Mouse (Mus musculus) bone marrow macrophage, adult 2 months (primary cell): Measurements from ENCODE around the gene Pde11a. TPM values are rescaled to one million over a fixed set of nuclear protein-coding genes. Genes with fewer than 3 reads are reported as not detected.
"Not testable (repeated sequence)": the region's sequence is repeated elsewhere in the genome, so short reads cannot be mapped to it uniquely, and the experiment has no call there.

Source experiments
- H3K27ac ChIP-seq: 2 replicates; pipeline ENCODE4 v1.5.1; 2012; ENCODE audit warnings: low read depth, low read length; ENCODE audit not compliant: insufficient read depth
- H3K4me1 ChIP-seq: 2 replicates; pipeline ENCODE4 v1.6.1; 2012; ENCODE audit warnings: low read length; ENCODE audit not compliant: control insufficient read depth, insufficient read depth
- H3K4me3 ChIP-seq: 2 replicates; pipeline ENCODE4 v1.5.1; 2012; ENCODE audit warnings: mild to moderate bottlenecking, low read length, moderate library complexity; ENCODE audit not compliant: insufficient read depth
- CTCF ChIP-seq: IDR thresholded peaks from 2 replicates; pipeline ENCODE4 v1.5.1; 2012; ENCODE audit warnings: low read depth, mild to moderate bottlenecking, low read length, moderate library complexity
- POLR2A ChIP-seq: IDR thresholded peaks from 2 replicates; pipeline ENCODE4 v1.6.1; 2012; ENCODE audit warnings: mild to moderate bottlenecking, low read depth, low read length, borderline replicate concordance
- polyA plus RNA-seq: library from polyadenylated mRNA; stranded (reverse); fragments of >200 nt; gene quantifications from 2 replicates; pipeline ENCODE4 v1.2.4, GENCODE M21; 2012; ENCODE audit not compliant: missing spikeins, insufficient read depth, insufficient read length

Gene Pde11a
- polyA plus RNA-seq, 1 experiment = not detected

DNA sequence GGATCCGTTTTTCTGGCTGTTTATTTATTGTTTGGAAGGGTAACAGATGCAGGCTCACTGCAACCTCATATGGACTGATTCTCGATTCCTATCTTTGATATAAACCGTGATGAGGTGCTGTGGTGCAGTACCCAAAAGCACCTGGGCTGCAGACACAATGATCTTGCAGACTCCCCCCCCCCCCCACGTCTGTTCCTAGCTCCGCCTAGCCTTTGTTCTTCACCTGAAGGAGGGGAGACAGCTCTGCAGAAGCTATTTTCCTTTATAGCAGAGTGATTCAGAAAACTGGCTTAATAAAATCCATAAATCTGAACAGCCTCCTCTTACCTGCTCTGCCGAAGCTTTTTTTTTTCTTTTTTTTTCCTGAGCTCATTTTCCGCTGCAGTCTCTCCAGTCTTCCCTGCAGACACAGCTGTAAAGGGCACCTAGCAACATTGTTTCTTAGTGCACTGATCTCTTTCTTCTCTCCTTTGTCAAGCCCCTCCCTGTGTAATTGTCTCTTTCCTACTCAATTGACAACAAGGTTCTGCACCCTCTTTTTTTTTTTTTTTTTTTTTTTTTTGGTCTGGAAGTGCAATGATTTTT is 349.7 kb downstream of the Pde11a start:
- Histone ChIP-seq H3K4me3 (no peak overlapping the region), H3K4me1 (peaks cover 7% of the 10 kb centered on the region), H3K27ac (no peak overlapping the region)
- no peak for TF ChIP-seq POLR2A

- peaks cover 7% of the 10 kb centered on the region for H3K4me1 ChIP-seq
- no peak for TF ChIP-seq POLR2A
- no peak for TF ChIP-seq CTCF
- no peak overlapping the region for H3K27ac ChIP-seq
- no peak overlapping the region for H3K4me3 ChIP-seq
Measured at GRCm38 (mm10) chr2:75988378-75988777, 350.2 kb downstream of the Pde11a start.

GRCm38 (mm10) chr2:75987739-75988138 is 350.8 kb downstream of the Pde11a start:
- no peak overlapping the region for H3K4me3 ChIP-seq
- no peak overlapping the region for H3K27ac ChIP-seq
- TF ChIP-seq CTCF (no peak), POLR2A (no peak)
- H3K4me1 ChIP-seq = peaks cover 7% of the 10 kb centered on the region

GRCm38 (mm10) chr2:75985124-75985523 is 353.4 kb downstream of the Pde11a start:
- H3K4me1 ChIP-seq = peaks cover 7% of the 10 kb centered on the region
- TF ChIP-seq POLR2A (no peak), CTCF (peak; percentile 74)
- H3K27ac ChIP-seq = no peak overlapping the region
- H3K4me3 ChIP-seq = no peak overlapping the region

DNA sequence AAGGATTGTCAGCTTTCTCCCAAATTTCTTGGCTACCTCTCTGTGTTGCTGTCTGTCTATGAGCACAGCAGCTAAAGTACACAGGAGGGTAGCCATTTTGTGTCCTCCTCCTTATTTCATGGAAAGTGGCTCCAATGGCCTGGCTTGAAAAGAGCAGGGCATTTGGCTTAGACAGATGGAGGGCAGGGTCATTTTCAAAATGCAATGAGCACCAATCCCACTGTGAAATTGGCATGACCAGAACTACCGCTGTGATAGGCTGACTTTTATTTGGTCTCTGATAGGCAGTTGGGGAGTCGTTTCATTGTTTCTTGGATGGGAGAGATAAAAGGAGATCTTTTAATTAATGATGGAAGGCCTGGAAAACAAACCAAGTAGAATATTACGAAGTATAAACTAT is 354.7 kb downstream of the Pde11a start:
- Histone ChIP-seq H3K4me1 (peaks cover 10% of the 10 kb centered on the region), H3K4me3 (no peak overlapping the region), H3K27ac (no peak overlapping the region)
- TF ChIP-seq POLR2A (no peak), CTCF (no peak)

DNA sequence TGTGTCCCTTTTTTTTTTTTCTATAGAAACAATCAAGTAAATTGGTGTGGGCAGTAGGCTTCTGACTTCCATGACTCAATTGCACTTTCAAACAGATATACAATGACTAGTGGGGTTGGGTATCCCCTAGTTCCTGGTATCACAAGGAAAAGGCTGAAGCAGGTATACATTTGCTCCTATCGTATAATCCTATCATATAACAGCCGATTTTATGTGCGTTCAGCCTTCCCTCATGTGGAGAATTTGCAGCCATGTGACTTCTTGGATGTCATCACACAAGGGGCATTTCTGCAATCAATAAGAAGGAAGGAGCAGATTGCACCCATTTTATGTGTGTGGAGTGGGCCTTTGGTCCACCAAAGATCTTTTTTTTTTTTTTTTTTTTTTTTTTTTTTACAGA is 355.5 kb downstream of the Pde11a start:
- TF ChIP-seq POLR2A (no peak), CTCF (no peak)
- Histone ChIP-seq H3K4me3 (no peak overlapping the region), H3K4me1 (peaks cover 10% of the 10 kb centered on the region), H3K27ac (no peak overlapping the region)

- no peak for TF ChIP-seq CTCF
- TF ChIP-seq POLR2A = no peak
- Histone ChIP-seq H3K4me3 (no peak overlapping the region), H3K4me1 (peaks cover 8% of the 10 kb centered on the region), H3K27ac (no peak overlapping the region)
Measured at GRCm38 (mm10) chr2:75982626-75983025, 355.9 kb downstream of the Pde11a start.

GRCm38 (mm10) chr2:75981440-75982081 is 357.0 kb downstream of the Pde11a start, which contains the start of gene Ttc30a1:
Ttc30a1 (minus strand) TSS chr2:75981967.
- H3K4me1 ChIP-seq = not testable (repeated sequence)
- Histone ChIP-seq H3K4me3 (peak within 1 kb of the TSS; percentile 67), H3K27ac (peak within 1 kb of the TSS; percentile 69)

- H3K27ac ChIP-seq, H3K4me1 ChIP-seq: not testable (repeated sequence)
- peak overlapping the region; percentile 67 for H3K4me3 ChIP-seq
Measured at GRCm38 (mm10) chr2:75980933-75981439, 357.6 kb downstream of the Pde11a start.

GRCm38 (mm10) chr2:75977752-75978368 is 360.7 kb downstream of the Pde11a start, which contains the start of gene Ttc30a2:
Ttc30a2 (minus strand) TSS chr2:75978170.
- not testable (repeated sequence) for H3K4me3 ChIP-seq, H3K4me1 ChIP-seq
- peak within 1 kb of the TSS; percentile 4; the same call in 1 of the 2 replicates for H3K27ac ChIP-seq

- H3K4me3 ChIP-seq, H3K27ac ChIP-seq, H3K4me1 ChIP-seq: not testable (repeated sequence)
Measured at GRCm38 (mm10) chr2:75976070-75976469, 362.5 kb downstream of the Pde11a start.
